Mouse (Mus musculus) MEL (cell line): ENCODE measurements around the gene Selenoh. TPM values are rescaled to one million over a fixed set of nuclear protein-coding genes. Genes with fewer than 3 reads are reported as not detected.

Experiments
- DNase-seq: peaks from one replicate; pipeline ENCODE4 v3.0.0; 2011; ENCODE audit warnings: low read depth, low spot score
- H3K27ac ChIP-seq: 2 replicates; pipeline ENCODE4 v1.5.1; 2012; ENCODE audit warnings: low read depth, mild to moderate bottlenecking, control low read depth, low read length, moderate library complexity; ENCODE audit not compliant: control insufficient read depth
- H3K27me3 ChIP-seq, 2 experiments: fragments of 150-350 bp in 1 of 2; sonication (generic) in 1 of 2; 2 replicates each; pipeline ENCODE4 v1.6.1; 2012; ENCODE audit warnings: low read length in 2 of 2, mild to moderate bottlenecking in 2 of 2, improper control_type of control experiment in 1 of 2, moderate library complexity in 1 of 2; ENCODE audit not compliant: insufficient read depth in 2 of 2, control insufficient read depth in 1 of 2
- H3K36me3 ChIP-seq, 2 experiments: 2 replicates each; pipeline ENCODE4 v1.6.1; 2012 to 2014; ENCODE audit warnings: low read length in 2 of 2, improper control_type of control experiment in 1 of 2, inconsistent platforms in 1 of 2, mild to moderate bottlenecking in 1 of 2; ENCODE audit not compliant: insufficient read depth in 2 of 2, control insufficient read depth in 1 of 2
- H3K4me1 ChIP-seq, 2 experiments: fragments of 150-350 bp in 1 of 2; sonication (generic) in 1 of 2; 2 replicates each; pipeline ENCODE4 v1.6.1; 2012; ENCODE audit warnings: low read length in 2 of 2, improper control_type of control experiment in 1 of 2, mild to moderate bottlenecking in 1 of 2; ENCODE audit not compliant: insufficient read depth in 2 of 2, control insufficient read depth in 1 of 2
- H3K4me3 ChIP-seq, 2 experiments: fragments of 150-350 bp in 1 of 2; sonication (generic) in 1 of 2; 2 replicates each; pipeline ENCODE4 v1.5.1; 2012; ENCODE audit warnings: low read depth in 2 of 2, low read length in 2 of 2, mild to moderate bottlenecking in 2 of 2, moderate library complexity in 2 of 2, control low read depth in 1 of 2, improper control_type of control experiment in 1 of 2; ENCODE audit not compliant: control insufficient read depth in 1 of 2, insufficient read depth in 1 of 2
- H3K79me2 ChIP-seq: 2 replicates; pipeline ENCODE4 v1.6.1; 2012; ENCODE audit warnings: mild to moderate bottlenecking, low read length, moderate library complexity; ENCODE audit not compliant: control insufficient read depth, poor library complexity, insufficient read depth
- H3K9ac ChIP-seq: 2 replicates; pipeline ENCODE4 v1.6.1; 2012; ENCODE audit warnings: low read depth, mild to moderate bottlenecking, control low read depth, low read length, moderate library complexity; ENCODE audit not compliant: control insufficient read depth, poor library complexity, severe bottlenecking
- H3K9me3 ChIP-seq: fragments of 150-350 bp; sonication (generic); replicated peaks from 2 replicates; pipeline ENCODE4 v1.6.1; 2012; ENCODE audit warnings: mild to moderate bottlenecking, low read length, improper control_type of control experiment, moderate library complexity; ENCODE audit not compliant: insufficient read depth
- E2F4 ChIP-seq: IDR thresholded peaks from 2 replicates; pipeline ENCODE4 v1.6.1; 2011; ENCODE audit warnings: low read depth, low read length, improper control_type of control experiment, borderline replicate concordance
- ELF1 ChIP-seq: IDR thresholded peaks from 2 replicates; pipeline ENCODE4 v1.6.1; 2014; ENCODE audit warnings: low read depth, mild to moderate bottlenecking, inconsistent platforms, low read length, improper control_type of control experiment, moderate library complexity
- GATA1 ChIP-seq: IDR thresholded peaks from 2 replicates; pipeline ENCODE4 v1.6.1; 2011; ENCODE audit warnings: low read depth, low read length, improper control_type of control experiment
- HCFC1 ChIP-seq: IDR thresholded peaks from 2 replicates; pipeline ENCODE4 v1.6.1; 2012; ENCODE audit warnings: low read depth, mild to moderate bottlenecking, inconsistent platforms, low read length, improper control_type of control experiment, moderate library complexity
- JUND ChIP-seq: IDR thresholded peaks from 2 replicates; pipeline ENCODE4 v1.6.1; 2011; ENCODE audit warnings: low read depth, mild to moderate bottlenecking, improper control_type of control experiment, low read length
- KAT2A ChIP-seq: conservative IDR thresholded peaks from 2 replicates; pipeline ENCODE4 v1.6.1; 2012; ENCODE audit warnings: low read depth, low read length, improper control_type of control experiment, inconsistent platforms
- MAFK ChIP-seq: IDR thresholded peaks from 2 replicates; pipeline ENCODE4 v1.6.1; 2011; ENCODE audit warnings: low read depth, mild to moderate bottlenecking, low read length, improper control_type of control experiment, borderline replicate concordance
- MAZ ChIP-seq: IDR thresholded peaks from 2 replicates; pipeline ENCODE4 v1.6.1; 2012; ENCODE audit warnings: low read depth, mild to moderate bottlenecking, inconsistent platforms, low read length, improper control_type of control experiment
- MEF2A ChIP-seq: IDR thresholded peaks from 2 replicates; pipeline ENCODE4 v1.6.1; 2014; ENCODE audit warnings: low read depth, mild to moderate bottlenecking, inconsistent platforms, low read length, improper control_type of control experiment; ENCODE audit not compliant: poor library complexity, insufficient replicate concordance, severe bottlenecking; ENCODE audit errors: extremely low read depth
- MXI1 ChIP-seq: IDR thresholded peaks from 2 replicates; pipeline ENCODE4 v1.6.1; 2011; ENCODE audit warnings: mild to moderate bottlenecking, low read depth, low read length, improper control_type of control experiment
- MYB ChIP-seq: IDR thresholded peaks from 2 replicates; pipeline ENCODE4 v1.6.1; 2011; ENCODE audit warnings: mild to moderate bottlenecking, low read depth, low read length, improper control_type of control experiment
- NELFE ChIP-seq: IDR thresholded peaks from 2 replicates; pipeline ENCODE4 v1.6.1; 2011; ENCODE audit warnings: low read depth, low read length, improper control_type of control experiment
- NRF1 ChIP-seq: IDR thresholded peaks from 2 replicates; pipeline ENCODE4 v1.6.1; 2014; ENCODE audit warnings: low read depth, mild to moderate bottlenecking, inconsistent platforms, low read length, improper control_type of control experiment, moderate library complexity; ENCODE audit not compliant: poor library complexity, insufficient read depth, severe bottlenecking
- POLR2AphosphoS5 ChIP-seq: IDR thresholded peaks from 2 replicates; pipeline ENCODE4 v1.6.1; 2012; ENCODE audit warnings: low read depth, borderline replicate concordance, mild to moderate bottlenecking, inconsistent platforms, low read length, moderate library complexity, mixed read lengths
- RAD21 ChIP-seq: IDR thresholded peaks from 2 replicates; pipeline ENCODE4 v1.6.1; 2011; ENCODE audit warnings: mild to moderate bottlenecking, low read depth, low read length, improper control_type of control experiment
- TAL1 ChIP-seq: IDR thresholded peaks from 2 replicates; pipeline ENCODE4 v1.6.1; 2012; ENCODE audit warnings: mild to moderate bottlenecking, inconsistent platforms, low read length, moderate library complexity, mixed read lengths
- TCF12 ChIP-seq: IDR thresholded peaks from 2 replicates; pipeline ENCODE4 v1.6.1; 2014; ENCODE audit warnings: low read depth, mild to moderate bottlenecking, inconsistent platforms, low read length, improper control_type of control experiment, moderate library complexity
- UBTF ChIP-seq: IDR thresholded peaks from 2 replicates; pipeline ENCODE4 v1.6.1; 2012; ENCODE audit warnings: low read depth, mild to moderate bottlenecking, inconsistent platforms, low read length, improper control_type of control experiment, moderate library complexity, borderline replicate concordance; ENCODE audit not compliant: insufficient read depth
- USF1 ChIP-seq: IDR thresholded peaks from 2 replicates; pipeline ENCODE4 v1.6.1; 2014; ENCODE audit warnings: low read depth, mild to moderate bottlenecking, inconsistent platforms, low read length, improper control_type of control experiment, moderate library complexity
- ZKSCAN1 ChIP-seq: IDR thresholded peaks from 2 replicates; pipeline ENCODE4 v1.6.1; 2012; ENCODE audit warnings: low read depth, mild to moderate bottlenecking, inconsistent platforms, low read length, improper control_type of control experiment, moderate library complexity
- ZMIZ1 ChIP-seq: IDR thresholded peaks from 2 replicates; pipeline ENCODE4 v1.6.1; 2012; ENCODE audit warnings: low read depth, mild to moderate bottlenecking, inconsistent platforms, low read length, improper control_type of control experiment, moderate library complexity
- ZNF384 ChIP-seq: IDR thresholded peaks from 2 replicates; pipeline ENCODE4 v1.6.1; 2012; ENCODE audit warnings: low read depth, mild to moderate bottlenecking, inconsistent platforms, low read length, improper control_type of control experiment
- polyA plus RNA-seq, 2 experiments: library from polyadenylated mRNA; stranded (reverse) in 1 of 2; unstranded in 1 of 2; fragments of >175 nt in 1 of 2; fragments of >200 nt in 1 of 2; gene quantifications; 2 replicates each; pipeline versions ENCODE4 v1.2.1 to v1.2.4; 2012; ENCODE audit warnings: low replicate concordance in 2 of 2, low read depth in 1 of 2; ENCODE audit not compliant: insufficient read length in 2 of 2, insufficient read depth in 1 of 2, missing spikeins in 1 of 2
- total RNA-seq: library from RNA; depleted of rRNA; stranded (reverse); fragments of 300-350 nt; gene quantifications from 2 replicates; pipeline ENCODE4 v1.2.3, GENCODE M21; 2012

Selenoh gene
- total and polyA plus RNA-seq, 3 experiments: 70.7 to 79.0 TPM; not detected in 1

DNA sequence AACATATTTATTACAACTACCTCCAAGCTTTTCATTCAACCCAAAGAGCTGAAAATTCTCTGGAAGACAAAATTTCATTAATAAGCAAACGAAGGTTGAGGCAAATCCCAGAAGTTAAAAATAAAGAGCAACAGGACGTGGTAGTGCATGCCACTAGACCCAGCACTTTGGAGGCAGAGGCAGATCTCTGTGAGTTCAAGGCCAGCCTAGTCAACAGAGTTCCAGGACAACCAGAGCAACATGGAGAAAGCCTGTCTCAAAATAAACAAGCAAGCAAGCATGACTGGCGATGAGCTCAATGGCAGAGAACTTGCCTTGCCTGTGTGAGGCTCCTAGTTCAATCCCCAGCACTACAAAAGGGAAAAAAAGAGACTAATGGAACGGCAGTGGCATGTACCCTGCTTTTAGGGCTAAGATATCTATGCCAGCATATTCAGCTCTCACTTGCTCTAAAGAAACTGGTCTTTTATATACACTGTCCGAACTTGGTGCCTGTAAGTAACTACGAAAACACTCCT is 23.5 kb downstream of the Selenoh start:
- Histone ChIP-seq H3K79me2 (peaks cover 38% of the 10 kb centered on the region), H3K27me3 (no peaks in the 10 kb centered on the region), H3K4me1 (peaks cover 4 to 5% of the 10 kb centered on the region in 2 experiments; a peak in 3 of 4 replicates), H3K27ac (no peak overlapping the region), H3K4me3 (no peak overlapping the region), H3K9ac (no peak overlapping the region), H3K36me3 (peaks cover 0 to 15% of the 10 kb centered on the region in 2 experiments; a peak in 3 of 4 replicates), H3K9me3 (no peaks in the 10 kb centered on the region)
- no peak for DNase-seq
- TF ChIP-seq TCF12: no peak
- no peak for TF ChIP-seq ZNF384
- no peak for TF ChIP-seq E2F4
- TF ChIP-seq MYB: no peak
- TF ChIP-seq USF1: no peak
- TF ChIP-seq NRF1: no peak
- TF ChIP-seq HCFC1: no peak
- TF ChIP-seq MEF2A: no peak
- TF ChIP-seq POLR2AphosphoS5: no peak
- TF ChIP-seq UBTF: no peak
- TF ChIP-seq TAL1: no peak
- no peak for TF ChIP-seq KAT2A
- TF ChIP-seq NELFE: no peak
- TF ChIP-seq RAD21: no peak
- TF ChIP-seq ELF1: no peak
- no peak for TF ChIP-seq GATA1
- TF ChIP-seq ZKSCAN1: no peak
- TF ChIP-seq MAFK: no peak
- no peak for TF ChIP-seq ZMIZ1
- no peak for TF ChIP-seq JUND

DNA sequence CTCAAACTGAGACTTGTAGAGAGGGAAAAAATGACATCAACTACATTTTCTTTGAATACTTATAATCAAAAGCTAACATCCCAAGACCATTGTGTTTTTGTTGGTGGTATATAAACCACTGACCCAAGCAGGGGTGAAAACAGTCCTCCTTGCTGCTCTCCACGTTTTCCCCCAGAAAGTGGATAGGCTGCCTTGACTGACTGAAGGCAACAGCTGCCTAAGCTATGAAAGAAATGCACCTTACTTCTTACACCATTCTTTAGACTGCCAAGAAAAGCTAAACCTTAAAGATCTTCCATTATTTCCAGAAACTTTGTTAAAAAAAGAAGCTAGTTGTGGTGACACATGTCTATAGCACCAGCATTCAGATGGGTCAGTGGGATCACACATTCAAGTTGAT is 24.4 kb downstream of the Selenoh start:
- no peak for DNase-seq
- Histone ChIP-seq H3K9ac (no peak overlapping the region), H3K9me3 (no peaks in the 10 kb centered on the region), H3K27ac (no peak overlapping the region)
- no peak for TF ChIP-seq UBTF
- no peak for TF ChIP-seq MXI1
- no peak for TF ChIP-seq GATA1
- TF ChIP-seq MAZ: no peak
- TF ChIP-seq E2F4: no peak
- TF ChIP-seq, all 39 proteins: peak for 0
- H3K36me3 ChIP-seq: peaks cover 0 to 14% of the 10 kb centered on the region in 2 experiments; a peak in 3 of 4 replicates
- no peaks in the 10 kb centered on the region for H3K27me3 ChIP-seq
- peaks cover 42% of the 10 kb centered on the region for H3K79me2 ChIP-seq
- no peak overlapping the region for H3K4me3 ChIP-seq
- H3K4me1 ChIP-seq: peaks cover 4 to 5% of the 10 kb centered on the region in 2 experiments; a peak in 3 of 4 replicates
